Mouse (Mus musculus) embryonic fibroblast, embryonic 13.5 days (primary cell): ENCODE results near the gene Ntmt1.

Experiments
- CTCF ChIP-seq: IDR thresholded peaks from 2 replicates; pipeline ENCODE4 v1.5.1; 2011; ENCODE audit warnings: mild to moderate bottlenecking, control low read depth, low read length, moderate library complexity, borderline replicate concordance; ENCODE audit not compliant: insufficient read depth
- POLR2A ChIP-seq: IDR thresholded peaks from 2 replicates; pipeline ENCODE4 v1.6.1; 2011; ENCODE audit warnings: low read depth, mild to moderate bottlenecking, control low read depth, low read length, moderate library complexity

GRCm38 (mm10) chr2:30784078-30784994, 23.3 kb upstream of the Ntmt1 start:
- TF ChIP-seq POLR2A (no peak), CTCF (no peak)
